Mouse (Mus musculus): ENCODE measurements around the gene Ppp2r1b.

Ppp2r1b gene

GRCm38 (mm10) chr9:50841079-50841789 lies 3.9 kb upstream of the Ppp2r1b start:
- no peak for DNase-seq

- no peak for DNase-seq
These were observed 446 bp downstream of the Ppp2r1b start for GRCm38 (mm10) chr9:50845547-50845946.

GRCm38 (mm10) chr9:50847133-50847532 lies 2.0 kb downstream of the Ppp2r1b start:
- DNase-seq: no peak

GRCm38 (mm10) chr9:50847606-50848368 lies 2.7 kb downstream of the Ppp2r1b start:
- DNase-seq: no peak

GRCm38 (mm10) chr9:50848821-50849220 lies 3.7 kb downstream of the Ppp2r1b start:
- DNase-seq: no peak

- DNase-seq: peak; percentile 92
These were observed 4.1 kb downstream of the Ppp2r1b start for GRCm38 (mm10) chr9:50849249-50849648.

GRCm38 (mm10) chr9:50849755-50850154 lies 4.7 kb downstream of the Ppp2r1b start:
- no peak for DNase-seq

GRCm38 (mm10) chr9:50850271-50850670 lies 5.2 kb downstream of the Ppp2r1b start:
- no peak for DNase-seq

GRCm38 (mm10) chr9:50850713-50851112 lies 5.6 kb downstream of the Ppp2r1b start:
- no peak for DNase-seq

- no peak for DNase-seq
These were observed 7.7 kb downstream of the Ppp2r1b start for GRCm38 (mm10) chr9:50852634-50853349.

- DNase-seq: peak; percentile 72
These were observed 9.3 kb downstream of the Ppp2r1b start for GRCm38 (mm10) chr9:50854376-50854775.

GRCm38 (mm10) chr9:50855133-50855766 lies 10.1 kb downstream of the Ppp2r1b start:
- peak; percentile 80 for DNase-seq

GRCm38 (mm10) chr9:50855780-50856179 lies 10.7 kb downstream of the Ppp2r1b start:
- no peak for DNase-seq

- DNase-seq: peak; percentile 96
These were observed 11.4 kb downstream of the Ppp2r1b start for GRCm38 (mm10) chr9:50856341-50857081.

GRCm38 (mm10) chr9:50857082-50857641 lies 12.1 kb downstream of the Ppp2r1b start:
- peak; percentile 75 for DNase-seq

- DNase-seq: no peak
These were observed 13.6 kb downstream of the Ppp2r1b start for GRCm38 (mm10) chr9:50858681-50859080.

- DNase-seq: no peak
These were observed 16.2 kb downstream of the Ppp2r1b start for GRCm38 (mm10) chr9:50861119-50861839.

GRCm38 (mm10) chr9:50863824-50864223 lies 18.7 kb downstream of the Ppp2r1b start:
- no peak for DNase-seq

- no peak for DNase-seq
These were observed 19.8 kb downstream of the Ppp2r1b start for GRCm38 (mm10) chr9:50864877-50865276.

- peak; percentile 25 for DNase-seq
These were observed 20.7 kb downstream of the Ppp2r1b start for GRCm38 (mm10) chr9:50865803-50866202.

GRCm38 (mm10) chr9:50867015-50867414 lies 21.9 kb downstream of the Ppp2r1b start:
- no peak for DNase-seq
